Mouse (Mus musculus): ENCODE data around the gene Tdrkh.

- TF ChIP-seq CTCF (IDR thresholded peaks at IDR 0.05; ENCODE audit: insufficient read depth, low read length) = no peak
- no peak for TF ChIP-seq POLR2A (IDR thresholded peaks at IDR 0.05; ENCODE audit: borderline replicate concordance, extremely low read depth, low read depth, low read length)
Observed at GRCm38 (mm10) chr3:94373597-94374011, 39.5 kb upstream of the Tdrkh start.
